Mouse (Mus musculus) cerebellum, adult 18-20 months (tissue): ENCODE data around the gene Pclo.
"Not testable (repeated sequence)": the region's sequence is repeated elsewhere in the genome, so short reads cannot be mapped to it uniquely, and the experiment has no call there.

Source experiments
- DNase-seq, 2 experiments: peaks; one replicate each; pipeline ENCODE4 v3.0.0; 2021

The Pclo gene

DNA sequence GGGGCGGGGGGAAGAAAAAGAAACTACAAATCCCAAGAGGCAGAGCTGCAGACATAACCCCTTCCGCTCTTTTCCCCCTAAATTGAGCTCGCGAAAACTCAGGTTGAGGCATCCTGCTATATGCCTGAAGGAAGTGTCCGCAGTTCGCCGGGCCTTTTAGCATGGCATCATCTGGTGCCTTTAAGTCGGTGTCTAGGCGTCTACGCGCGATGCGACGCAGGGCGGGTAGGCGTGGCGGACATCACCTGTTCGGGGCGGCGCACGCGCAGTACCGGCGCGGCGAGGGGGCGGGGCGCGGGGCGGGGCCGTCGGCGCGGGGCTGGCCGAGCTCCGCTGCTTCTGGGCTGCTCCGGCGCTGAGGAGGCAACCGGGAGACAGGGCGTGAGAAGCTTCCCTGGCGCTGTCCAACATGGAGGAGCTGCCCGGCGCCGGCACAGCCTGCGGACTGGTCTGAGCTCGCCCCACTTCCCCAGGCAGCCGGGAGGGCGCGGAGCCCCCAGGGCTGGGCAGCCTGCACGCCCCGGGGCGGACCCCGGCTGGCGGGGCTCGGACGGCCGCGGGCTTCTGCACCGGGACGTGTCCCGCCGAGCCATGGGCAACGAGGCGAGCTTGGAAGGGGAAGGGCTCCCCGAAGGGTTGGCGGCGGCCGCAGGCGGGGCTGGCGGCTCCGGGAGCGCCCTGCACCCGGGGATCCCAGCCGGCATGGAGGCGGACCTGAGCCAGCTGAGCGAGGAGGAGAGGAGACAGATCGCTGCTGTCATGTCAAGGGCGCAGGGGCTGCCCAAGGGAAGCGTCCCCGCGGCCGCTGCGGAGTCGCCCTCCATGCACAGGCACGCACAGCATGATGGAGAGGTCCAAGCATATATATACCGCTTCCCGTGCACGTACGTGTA, at the start of gene Pclo:
TSS of gene Pclo (plus strand) at position 288 of the 893 bp plus-strand sequence.
- DNase-seq, result peak; percentile 88 to 93

- DNase-seq, result not testable (repeated sequence)
Measured at GRCm38 (mm10) chr5:14494431-14494830, 20.3 kb upstream of the Pclo start.

DNA sequence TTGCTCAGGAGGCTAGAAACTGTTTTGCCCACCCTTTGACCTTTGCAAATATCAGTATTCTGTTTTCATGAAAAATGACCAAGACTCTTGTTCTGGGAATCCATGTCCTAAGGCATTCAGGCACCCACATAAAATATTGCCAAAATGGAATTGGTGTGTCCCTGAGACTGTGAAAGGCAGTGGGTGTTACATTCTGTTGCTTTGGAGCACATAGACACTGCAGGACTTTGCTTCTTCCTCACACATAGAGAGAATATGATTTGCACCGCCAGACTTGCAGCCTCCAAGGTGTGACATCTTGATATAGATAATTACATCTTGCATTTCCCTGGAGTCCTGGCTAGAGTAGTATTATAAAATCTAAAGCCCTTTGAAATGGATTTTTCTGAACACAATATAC, 6.2 kb upstream of the Pclo start:
- no peak for DNase-seq

GRCm38 (mm10) chr5:14509621-14510020, 5.1 kb upstream of the Pclo start:
- DNase-seq, result no peak

DNA sequence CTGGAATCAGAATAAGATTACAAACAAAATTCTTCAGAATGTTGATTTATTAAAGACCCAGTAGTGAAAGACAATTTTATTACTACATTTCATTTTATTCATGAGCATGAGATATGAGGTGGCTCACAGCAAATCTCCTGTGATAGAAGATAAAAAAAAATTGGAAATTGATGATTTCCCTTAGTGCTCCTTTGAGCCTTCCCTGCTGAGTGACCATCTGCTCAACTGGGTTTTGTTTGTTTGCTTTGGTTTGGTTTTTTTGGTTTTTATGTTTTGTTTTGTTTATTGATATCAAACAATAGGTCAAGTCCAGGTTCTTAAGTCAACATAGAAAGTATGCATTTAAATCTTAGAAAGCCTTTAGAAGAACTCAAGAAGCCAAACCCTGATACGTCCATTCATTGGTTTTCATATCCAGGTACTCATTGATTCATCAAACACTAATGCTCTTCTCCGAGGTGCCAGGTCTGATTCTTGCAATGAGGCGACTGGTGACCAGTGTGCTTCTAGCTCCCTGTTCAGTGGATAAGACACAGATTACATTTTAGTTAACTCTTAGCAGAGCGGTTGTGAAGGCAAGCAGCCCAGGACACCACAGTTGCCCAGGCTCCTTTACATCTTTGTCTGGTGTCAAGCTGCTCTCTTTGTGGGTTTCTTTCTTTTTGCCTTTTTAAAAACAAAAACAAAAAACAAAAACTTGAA, 3.6 kb downstream of the Pclo start:
- DNase-seq, result peak; percentile 56 to 60

DNA sequence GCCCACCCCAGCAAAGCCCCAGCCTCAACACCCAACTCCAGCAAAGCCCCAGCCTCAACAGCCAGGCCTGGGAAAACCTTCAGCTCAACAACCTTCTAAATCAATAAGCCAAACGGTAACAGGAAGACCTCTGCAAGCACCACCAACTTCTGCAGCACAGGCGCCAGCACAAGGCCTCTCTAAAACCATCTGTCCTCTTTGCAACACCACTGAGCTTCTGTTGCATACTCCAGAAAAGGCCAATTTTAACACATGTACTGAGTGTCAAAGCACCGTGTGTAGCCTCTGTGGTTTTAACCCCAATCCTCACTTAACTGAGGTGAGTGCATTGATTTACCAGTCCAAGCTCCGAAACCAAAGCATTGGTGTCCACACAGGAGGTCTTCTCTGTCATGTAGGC, 7.3 kb downstream of the Pclo start:
- DNase-seq, result peak; percentile 22 to 33

DNA sequence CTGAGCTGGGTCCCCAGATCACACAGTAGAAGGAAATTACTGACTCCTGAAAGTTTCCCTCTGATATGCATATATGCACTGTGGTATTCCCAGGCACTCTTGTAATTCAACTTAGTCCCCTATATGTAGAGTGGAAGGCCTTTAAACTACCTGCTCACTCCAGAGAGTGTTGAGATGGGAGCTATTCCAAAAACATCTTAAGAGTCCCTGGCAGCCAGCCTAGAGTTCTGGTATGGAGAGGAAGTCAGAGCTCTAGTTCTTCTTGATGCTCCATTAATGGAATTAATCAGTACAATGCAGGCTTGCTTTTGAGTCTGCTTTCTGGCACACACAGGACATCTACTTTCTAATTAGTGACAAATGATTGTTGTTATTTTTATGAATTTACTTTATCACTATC, 11.3 kb downstream of the Pclo start:
- peak; percentile 75 to 80 for DNase-seq

- peak; percentile 41 to 47 for DNase-seq
Measured at GRCm38 (mm10) chr5:14527796-14528195, 13.1 kb downstream of the Pclo start.

GRCm38 (mm10) chr5:14531906-14532305, 17.2 kb downstream of the Pclo start:
- no peak for DNase-seq

DNA sequence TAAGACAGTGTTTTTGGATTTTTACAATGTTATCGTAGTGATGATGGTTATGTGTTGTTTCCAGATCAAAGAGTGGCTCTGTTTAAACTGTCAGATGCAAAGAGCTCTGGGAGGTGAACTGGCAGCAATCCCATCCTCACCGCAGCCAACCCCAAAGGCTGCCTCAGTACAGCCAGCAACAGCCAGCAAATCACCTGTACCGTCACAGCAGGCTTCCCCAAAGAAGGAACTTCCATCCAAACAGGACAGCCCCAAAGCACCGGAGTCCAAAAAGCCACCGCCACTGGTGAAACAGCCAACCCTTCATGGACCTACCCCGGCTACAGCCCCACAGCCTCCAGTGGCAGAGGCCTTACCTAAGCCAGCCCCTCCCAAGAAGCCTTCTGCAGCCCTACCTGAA, 24.6 kb downstream of the Pclo start:
- DNase-seq, result peak; percentile 71 to 73

GRCm38 (mm10) chr5:14539961-14540627, 25.4 kb downstream of the Pclo start:
- DNase-seq, result peak in 1 of 2 experiments; percentile 23

DNA sequence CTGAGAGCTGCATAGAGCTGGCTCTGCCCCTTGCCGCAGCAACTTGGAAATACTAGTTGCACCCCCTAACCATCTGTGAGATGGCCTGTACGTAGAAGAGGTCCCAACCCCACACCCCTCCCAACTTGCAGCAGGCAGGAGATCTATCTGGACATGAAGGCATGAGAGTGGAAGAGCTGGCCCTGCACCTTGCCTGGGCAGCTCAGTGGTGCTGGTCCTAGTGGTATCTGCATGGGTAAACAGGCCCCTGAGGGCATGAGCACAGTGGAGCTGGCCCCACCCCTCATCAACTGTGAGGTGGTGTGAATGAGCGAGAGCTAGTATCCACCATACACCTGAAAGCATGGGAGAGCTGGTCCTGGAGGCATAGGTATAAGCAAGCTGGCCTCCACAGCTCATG, 60.9 kb downstream of the Pclo start:
- no peak for DNase-seq

GRCm38 (mm10) chr5:14591479-14591878, 76.8 kb downstream of the Pclo start:
- DNase-seq, result peak in 1 of 2 experiments; percentile 36

- DNase-seq, result no peak
Measured at GRCm38 (mm10) chr5:14595426-14596013, 80.8 kb downstream of the Pclo start.

- DNase-seq, result no peak
Measured at GRCm38 (mm10) chr5:14608318-14608717, 93.6 kb downstream of the Pclo start.

- peak; percentile 60 to 67 for DNase-seq
Measured at GRCm38 (mm10) chr5:14621146-14621545, 106.4 kb downstream of the Pclo start.

GRCm38 (mm10) chr5:14623360-14623759, 108.6 kb downstream of the Pclo start:
- DNase-seq, result peak; percentile 61 to 72

GRCm38 (mm10) chr5:14641260-14641659, 126.5 kb downstream of the Pclo start:
- peak; percentile 53 to 73 for DNase-seq

DNA sequence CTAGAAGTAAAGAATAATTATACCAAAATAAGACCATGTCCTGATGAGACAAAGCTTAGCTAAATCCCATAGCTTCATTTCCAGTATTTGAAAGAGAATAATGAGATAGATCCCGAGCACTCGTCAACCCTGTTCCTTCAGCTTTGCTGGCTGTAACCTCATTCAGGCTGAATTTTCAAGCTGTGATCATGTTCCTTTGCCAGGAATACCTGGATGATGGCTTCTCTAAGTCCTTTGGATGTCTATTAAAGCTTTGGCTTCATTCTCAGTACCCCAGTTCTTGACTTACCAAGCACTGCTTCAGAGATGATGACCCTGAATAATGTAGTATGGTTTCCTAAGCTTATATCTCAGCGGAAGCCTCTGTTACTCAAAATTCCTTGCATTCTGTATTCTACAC, 131.1 kb downstream of the Pclo start:
- peak; percentile 59 to 81 for DNase-seq

- no peak for DNase-seq
Measured at GRCm38 (mm10) chr5:14660637-14661036, 145.9 kb downstream of the Pclo start.

DNA sequence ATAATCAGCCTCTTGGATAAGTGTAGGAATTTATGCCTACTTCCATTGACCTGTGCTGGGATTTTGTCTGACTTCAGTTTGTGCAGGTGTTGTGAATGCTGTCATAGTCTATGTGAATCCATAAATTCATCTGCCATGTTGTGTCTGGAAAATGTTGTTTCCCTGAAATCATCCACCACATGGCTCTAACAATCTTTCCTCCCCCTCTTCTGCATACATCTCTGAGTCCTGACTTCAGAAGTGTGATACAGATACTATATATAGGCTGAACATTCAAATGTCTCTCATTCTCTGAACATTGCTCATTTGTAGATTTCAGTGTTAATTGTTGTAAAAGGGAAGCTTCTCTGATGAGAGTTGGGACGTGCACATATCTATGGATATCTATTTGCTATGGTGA, 147.5 kb downstream of the Pclo start:
- no peak for DNase-seq

DNA sequence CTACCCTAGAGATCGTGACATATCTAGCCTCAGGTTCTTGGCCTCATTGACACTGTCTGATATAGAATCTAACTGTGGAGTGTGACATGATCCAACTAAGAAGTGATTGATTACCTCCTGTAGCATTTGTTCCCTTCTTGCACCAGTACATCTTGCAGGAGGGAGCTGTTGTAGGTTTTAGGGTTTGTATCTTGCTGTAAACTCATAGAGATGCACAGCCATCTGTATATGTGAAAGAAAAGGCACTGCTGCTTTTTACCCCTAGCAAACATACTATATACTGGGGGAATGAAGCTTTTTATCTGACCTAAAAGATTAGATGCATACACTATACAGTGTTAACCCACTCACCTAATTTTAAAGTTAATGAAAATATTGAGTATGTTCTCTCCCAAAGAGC, 147.9 kb downstream of the Pclo start:
- DNase-seq, result no peak

GRCm38 (mm10) chr5:14680419-14680818, 165.7 kb downstream of the Pclo start:
- DNase-seq, result no peak
